Mouse (Mus musculus): ENCODE measurements around the gene Tcf12.

DNA sequence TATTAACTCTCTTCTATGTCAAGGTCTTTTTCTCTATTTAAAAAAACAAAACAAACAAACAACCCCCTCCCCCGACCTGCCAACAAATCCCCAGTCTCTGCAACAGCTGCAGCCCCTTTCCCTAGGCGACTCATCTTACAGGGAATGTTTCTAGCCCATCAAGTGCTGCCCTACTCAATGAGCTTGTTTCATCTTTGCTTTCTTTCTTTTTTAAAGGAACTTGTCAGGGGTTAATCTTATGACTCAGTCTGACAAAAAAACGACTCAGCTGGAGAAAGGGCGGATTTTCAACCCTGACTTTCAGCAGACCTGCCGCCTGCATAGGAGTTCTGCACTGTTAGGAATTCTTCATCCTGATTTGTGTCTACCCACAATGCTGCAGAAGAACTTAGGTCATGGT lies 212.8 kb downstream of the Tcf12 start:
- TF ChIP-seq CTCF (IDR thresholded peaks at IDR 0.05; ENCODE audit: insufficient read depth, low read length): no peak
- no peak for TF ChIP-seq POLR2A (IDR thresholded peaks at IDR 0.05; ENCODE audit: borderline replicate concordance, extremely low read depth, low read depth, low read length)
